Mouse (Mus musculus): ENCODE measurements around the gene Mycbp2. TPM values are rescaled to one million over a fixed set of nuclear protein-coding genes. Genes with fewer than 3 reads are reported as not detected.

The Mycbp2 gene
- polyA plus RNA-seq, 1 experiment from 2014 or later = 57.0 TPM

DNA sequence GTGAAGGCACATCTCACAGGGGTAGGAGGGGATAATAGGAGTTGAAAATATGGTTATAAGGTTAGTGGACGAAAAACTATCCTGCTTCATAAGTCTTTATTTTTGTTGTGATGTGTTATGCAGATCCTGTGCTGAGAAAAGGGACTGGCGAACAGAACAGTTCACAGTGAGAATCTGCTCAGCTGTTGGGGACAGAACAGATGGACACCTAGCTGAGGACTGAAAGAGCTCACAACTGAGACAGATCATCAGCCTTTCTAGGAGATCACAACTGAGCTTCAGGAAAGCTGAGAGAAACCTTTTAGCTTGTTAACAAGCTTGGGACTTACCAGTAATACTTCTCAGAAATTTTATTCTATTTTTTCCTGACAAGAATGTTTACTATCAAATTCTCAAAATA lies 92.3 kb downstream of the Mycbp2 start:
- H3K36me3 ChIP-seq = peaks cover 17% of the 10 kb centered on the region
- 87% methylated on average over 2 of the region's 2 CpGs for WGBS
- ATAC-seq (ENCODE audit: low FRiP score, low read depth) = no peak
- H3K4me2 ChIP-seq = no peak overlapping the region
- H3K9ac ChIP-seq = no peak overlapping the region
- H3K9me3 ChIP-seq = no peaks in the 10 kb centered on the region
- H3K4me1 ChIP-seq (replicated peaks) = no peaks in the 10 kb centered on the region
- H3K4me3 ChIP-seq = no peak overlapping the region
- H3K27me3 ChIP-seq = no peaks in the 10 kb centered on the region
- no peak overlapping the region for H3K27ac ChIP-seq (replicated peaks)

DNA sequence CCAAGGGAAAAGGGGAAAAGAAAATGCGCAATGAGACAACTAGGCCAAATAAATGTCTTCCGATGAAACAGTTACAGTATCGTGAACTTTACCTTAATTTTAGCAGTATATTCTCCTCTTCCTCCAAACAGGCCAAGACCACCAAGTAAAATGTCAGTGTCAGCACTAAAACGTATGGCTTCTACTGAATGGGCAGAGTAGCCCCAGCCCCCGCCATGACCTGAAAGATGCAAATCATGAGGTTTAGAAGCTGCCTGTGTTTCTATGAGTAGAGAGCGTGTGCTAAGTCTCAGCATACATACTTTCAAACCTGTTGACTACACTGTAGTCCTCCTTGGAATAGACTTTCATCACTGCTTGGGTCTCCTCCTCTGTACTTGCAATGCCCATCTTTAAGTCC lies 104.6 kb downstream of the Mycbp2 start:
- Histone ChIP-seq H3K27ac (replicated peaks) (no peak overlapping the region), H3K9ac (no peak overlapping the region), H3K4me2 (no peak overlapping the region), H3K4me3 (no peak overlapping the region), H3K9me3 (no peaks in the 10 kb centered on the region), H3K36me3 (peaks cover 24% of the 10 kb centered on the region), H3K4me1 (replicated peaks) (no peaks in the 10 kb centered on the region), H3K27me3 (no peaks in the 10 kb centered on the region)
- no peak for ATAC-seq (ENCODE audit: low FRiP score, low read depth)
- WGBS = 97% methylated on average over 6 of the region's 6 CpGs

DNA sequence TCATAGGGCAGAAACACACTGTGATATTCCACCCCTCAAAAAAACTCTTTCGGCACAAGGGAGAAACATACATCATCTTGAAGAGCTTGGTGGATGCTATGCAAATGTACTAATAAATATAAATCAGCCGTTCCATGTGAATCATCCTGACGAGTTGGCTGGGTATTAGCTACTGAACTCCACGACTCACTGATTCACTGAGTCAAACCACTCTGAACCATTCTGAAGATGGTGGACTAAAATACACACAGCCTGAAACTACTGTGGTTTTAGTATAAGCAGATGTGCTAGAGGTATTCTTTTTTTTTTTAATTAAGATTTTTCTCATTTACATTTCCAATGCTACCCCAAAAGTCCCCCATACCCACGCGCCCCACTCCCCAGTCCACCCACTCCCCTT lies 111.8 kb downstream of the Mycbp2 start:
- 88% methylated on average over 6 of the region's 6 CpGs for WGBS
- Histone ChIP-seq H3K4me1 (replicated peaks) (no peaks in the 10 kb centered on the region), H3K27ac (replicated peaks) (no peak overlapping the region), H3K4me2 (no peak overlapping the region), H3K36me3 (peaks cover 13% of the 10 kb centered on the region), H3K4me3 (no peak overlapping the region), H3K9me3 (no peaks in the 10 kb centered on the region), H3K27me3 (no peaks in the 10 kb centered on the region), H3K9ac (no peak overlapping the region)
- ATAC-seq (ENCODE audit: low FRiP score, low read depth) = no peak

DNA sequence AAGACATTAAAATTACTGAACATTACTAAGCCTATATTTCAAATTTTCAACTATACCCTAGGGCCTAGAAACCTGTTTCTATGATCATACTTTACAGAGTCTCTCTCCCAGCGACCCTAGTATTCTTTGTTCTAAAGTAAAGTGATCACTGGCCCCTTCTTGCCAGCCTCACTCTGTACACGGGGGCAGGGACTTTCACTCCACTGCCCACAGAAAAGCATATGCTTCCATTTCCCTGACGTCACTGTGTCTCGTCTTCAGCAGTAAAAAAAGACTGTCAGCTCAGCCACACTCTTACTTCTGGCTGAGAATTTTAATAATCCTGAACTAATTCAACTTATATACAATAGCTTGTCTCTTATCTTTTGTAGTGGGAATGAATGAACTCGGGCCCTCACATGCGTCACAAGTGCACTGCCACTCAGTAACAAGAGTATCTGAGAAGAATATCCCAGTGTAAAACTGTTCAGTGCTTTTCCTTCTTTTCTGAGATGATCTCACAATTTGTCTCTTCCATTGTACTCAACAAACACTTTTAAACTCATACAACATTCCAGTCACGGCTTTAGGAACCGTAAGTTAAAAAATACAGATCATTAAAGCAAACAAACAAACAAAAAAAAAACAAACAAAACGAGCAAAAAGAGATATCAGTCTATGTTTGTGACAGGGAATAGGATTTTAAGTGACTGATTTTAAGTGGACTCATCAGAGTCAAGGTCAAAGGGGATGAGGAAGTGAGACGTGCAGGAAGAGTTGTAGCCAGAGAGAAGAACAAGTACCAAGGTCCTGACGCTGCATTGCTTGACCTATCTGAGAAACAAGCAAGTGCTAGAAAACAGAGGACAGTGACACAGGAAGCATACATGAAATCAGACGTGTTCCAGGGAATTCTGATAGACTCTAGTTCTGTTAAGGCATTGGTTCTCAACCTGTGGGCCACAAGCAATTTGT lies 112.7 kb downstream of the Mycbp2 start:
- Histone ChIP-seq H3K4me1 (replicated peaks) (no peaks in the 10 kb centered on the region), H3K27ac (replicated peaks) (no peak overlapping the region), H3K4me3 (no peak overlapping the region), H3K9me3 (no peaks in the 10 kb centered on the region), H3K9ac (no peak overlapping the region), H3K27me3 (no peaks in the 10 kb centered on the region), H3K4me2 (no peak overlapping the region), H3K36me3 (peaks cover 16% of the 10 kb centered on the region)
- 52% methylated on average over 12 of the region's 12 CpGs for WGBS
- ATAC-seq (ENCODE audit: low FRiP score, low read depth) = no peak

DNA sequence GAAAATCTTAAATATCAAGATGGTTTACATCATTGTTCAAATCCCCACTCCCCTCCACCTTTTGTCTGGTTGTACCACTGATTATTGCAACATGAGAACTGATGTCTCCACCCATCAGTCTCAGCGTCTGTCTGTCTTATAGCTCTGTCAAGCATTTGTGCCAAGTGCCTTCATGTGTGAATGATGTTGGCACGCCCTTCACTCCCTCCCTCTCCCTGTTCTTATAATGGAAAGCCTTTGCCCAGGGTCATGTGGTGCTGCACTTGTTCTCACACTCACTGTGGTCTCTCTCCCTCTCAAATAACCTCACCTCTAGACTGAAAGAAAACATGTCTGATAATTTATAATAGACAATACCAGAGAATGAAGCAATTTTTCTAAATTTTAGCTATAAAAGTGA lies 124.3 kb downstream of the Mycbp2 start:
- Histone ChIP-seq H3K4me3 (no peak overlapping the region), H3K9ac (no peak overlapping the region), H3K27ac (replicated peaks) (no peak overlapping the region), H3K4me1 (replicated peaks) (no peaks in the 10 kb centered on the region), H3K4me2 (no peak overlapping the region), H3K36me3 (peaks cover 52% of the 10 kb centered on the region), H3K27me3 (no peaks in the 10 kb centered on the region), H3K9me3 (no peaks in the 10 kb centered on the region)
- 63% methylated on average over 2 of the region's 2 CpGs for WGBS
- ATAC-seq (ENCODE audit: low FRiP score, low read depth) = peak; percentile 42; the same call in 1 of the 2 replicates

DNA sequence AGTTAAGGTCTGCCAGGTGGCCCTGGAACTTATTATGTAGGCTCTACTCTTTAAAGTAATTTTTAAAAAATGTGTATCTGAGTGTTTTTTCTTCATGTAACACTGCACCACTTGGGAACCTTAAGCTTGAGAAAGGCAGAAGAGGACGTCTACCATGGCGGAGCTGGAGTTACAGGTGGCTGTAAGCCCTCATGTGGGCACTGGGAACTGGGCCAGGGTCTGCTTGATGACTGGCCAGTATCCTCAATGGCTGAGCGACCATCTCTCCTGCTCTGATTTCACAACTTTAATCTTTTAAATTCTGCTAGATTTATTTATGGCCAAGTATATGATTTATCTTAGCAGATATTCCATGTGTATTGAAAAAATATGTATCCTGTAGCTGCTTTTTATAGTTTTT lies 124.9 kb downstream of the Mycbp2 start:
- no peak overlapping the region for H3K9ac ChIP-seq
- no peak overlapping the region for H3K27ac ChIP-seq (replicated peaks)
- 73% methylated on average over 3 of the region's 3 CpGs for WGBS
- H3K27me3 ChIP-seq = no peaks in the 10 kb centered on the region
- peaks cover 56% of the 10 kb centered on the region for H3K36me3 ChIP-seq
- H3K4me3 ChIP-seq = no peak overlapping the region
- ATAC-seq (ENCODE audit: low FRiP score, low read depth) = no peak
- no peaks in the 10 kb centered on the region for H3K4me1 ChIP-seq (replicated peaks)
- H3K9me3 ChIP-seq = no peaks in the 10 kb centered on the region
- no peak overlapping the region for H3K4me2 ChIP-seq

- no peak overlapping the region for H3K9ac ChIP-seq
- ATAC-seq (ENCODE audit: low FRiP score, low read depth) = no peak
- H3K27me3 ChIP-seq = no peaks in the 10 kb centered on the region
- no peak overlapping the region for H3K4me3 ChIP-seq
- H3K4me1 ChIP-seq (replicated peaks) = no peaks in the 10 kb centered on the region
- H3K36me3 ChIP-seq = peaks cover 52% of the 10 kb centered on the region
- H3K27ac ChIP-seq (replicated peaks) = no peak overlapping the region
- H3K4me2 ChIP-seq = no peak overlapping the region
- 78% methylated on average over 3 of the region's 3 CpGs for WGBS
- no peaks in the 10 kb centered on the region for H3K9me3 ChIP-seq
These were observed 130.3 kb downstream of the Mycbp2 start for GRCm38 (mm10) chr14:103216331-103216730.

DNA sequence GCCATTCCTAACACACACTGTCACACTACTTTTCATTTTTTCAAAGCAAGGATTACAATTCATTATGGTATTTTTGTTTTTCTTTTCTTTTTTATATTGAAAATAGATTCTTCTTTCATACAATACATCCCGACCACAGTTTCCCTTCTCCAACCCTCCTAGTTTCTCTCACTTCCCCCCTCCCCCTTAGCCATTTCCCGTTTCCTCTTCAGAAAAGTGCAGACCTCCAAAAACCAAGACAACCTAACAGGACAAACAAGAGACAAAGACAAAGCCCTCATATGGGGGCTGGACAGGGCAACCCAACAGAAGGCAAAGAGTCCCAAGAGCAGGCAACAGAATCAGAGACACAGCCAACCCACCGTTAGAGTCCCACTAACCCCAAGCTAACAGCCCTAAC lies 160.0 kb downstream of the Mycbp2 start:
- H3K36me3 ChIP-seq = peaks cover 60% of the 10 kb centered on the region

DNA sequence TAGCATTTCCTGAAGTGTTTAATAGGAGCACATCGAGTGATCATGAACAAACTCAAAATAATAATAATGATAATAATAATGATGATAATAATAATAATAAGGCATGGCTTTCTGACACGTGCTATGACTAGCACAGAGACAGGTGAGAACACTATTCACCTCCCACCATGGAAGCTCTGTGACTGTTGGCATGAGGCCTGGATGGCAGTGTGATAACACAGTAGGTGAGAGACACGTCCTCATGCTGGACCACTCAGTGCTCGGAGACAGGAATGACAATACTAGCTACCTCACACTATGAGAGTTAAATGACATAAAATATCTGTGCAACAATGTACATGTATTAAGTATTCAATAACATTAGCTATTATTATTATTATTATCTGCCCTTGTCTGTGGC lies 160.5 kb downstream of the Mycbp2 start:
- Histone ChIP-seq H3K9ac (no peak overlapping the region), H3K27ac (replicated peaks) (no peak overlapping the region), H3K36me3 (peaks cover 58% of the 10 kb centered on the region), H3K27me3 (no peaks in the 10 kb centered on the region), H3K4me1 (replicated peaks) (no peaks in the 10 kb centered on the region), H3K9me3 (no peaks in the 10 kb centered on the region), H3K4me3 (no peak overlapping the region), H3K4me2 (no peak overlapping the region)
- no peak for ATAC-seq (ENCODE audit: low FRiP score, low read depth)
- WGBS = 90% methylated on average over 4 of the region's 4 CpGs

More for the DNA sequence above, 160.0 kb downstream of the Mycbp2 start:
- ATAC-seq (ENCODE audit: low FRiP score, low read depth) = no peak
- Histone ChIP-seq H3K4me3 (no peak overlapping the region), H3K4me2 (no peak overlapping the region), H3K4me1 (replicated peaks) (no peaks in the 10 kb centered on the region), H3K27me3 (no peaks in the 10 kb centered on the region), H3K27ac (replicated peaks) (no peak overlapping the region), H3K9ac (no peak overlapping the region), H3K9me3 (no peaks in the 10 kb centered on the region)
- 88% methylated on average over 3 of the region's 3 CpGs for WGBS

DNA sequence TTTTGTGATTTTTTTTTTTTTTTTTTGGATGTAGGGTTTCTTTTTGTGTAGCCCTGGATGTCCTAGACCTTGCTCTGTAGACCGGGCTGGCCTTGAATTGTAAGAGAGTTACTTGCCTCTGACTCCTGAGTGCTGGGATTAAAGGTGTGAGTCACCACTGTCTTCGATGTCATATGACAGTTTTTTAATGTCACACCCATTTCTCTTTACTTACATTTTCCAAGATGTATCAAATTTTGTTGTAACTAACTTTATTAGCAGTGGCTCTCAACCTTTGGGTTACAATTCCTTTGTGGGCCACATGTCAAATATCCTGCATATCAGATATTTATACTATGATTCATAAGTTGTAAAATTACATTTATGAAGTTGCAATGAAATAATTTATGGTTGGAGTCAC lies 166.5 kb downstream of the Mycbp2 start:
- no peak overlapping the region for H3K4me2 ChIP-seq
- no peak overlapping the region for H3K9ac ChIP-seq
- WGBS = 94% methylated on average over 2 of the region's 2 CpGs
- no peaks in the 10 kb centered on the region for H3K27me3 ChIP-seq
- ATAC-seq (ENCODE audit: low FRiP score, low read depth) = no peak
- no peaks in the 10 kb centered on the region for H3K9me3 ChIP-seq
- H3K27ac ChIP-seq (replicated peaks) = no peak overlapping the region
- peaks cover 20% of the 10 kb centered on the region for H3K36me3 ChIP-seq
- no peaks in the 10 kb centered on the region for H3K4me1 ChIP-seq (replicated peaks)
- no peak overlapping the region for H3K4me3 ChIP-seq

DNA sequence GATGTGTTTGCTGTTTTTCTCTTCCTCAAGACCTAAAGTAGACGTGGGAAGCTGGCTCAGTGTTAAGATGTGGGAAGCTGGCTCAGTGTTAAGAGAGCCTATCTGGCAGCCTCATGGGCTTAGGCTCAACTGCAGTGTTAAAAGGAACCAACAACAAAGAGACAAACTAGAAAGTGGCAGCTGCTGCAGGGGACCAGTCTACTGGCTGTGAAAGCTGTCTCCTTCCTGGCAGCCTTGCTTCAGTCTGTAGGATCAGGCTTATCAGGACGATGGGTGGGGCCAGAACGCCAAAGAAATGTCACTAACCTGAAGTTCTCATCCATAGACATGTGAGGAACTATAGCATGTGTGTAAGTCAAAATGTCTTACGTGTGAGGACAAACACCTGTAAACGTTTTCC lies 183.7 kb downstream of the Mycbp2 start:
- Histone ChIP-seq H3K36me3 (0 out of 2 replicates have a peak, but pooled peaks cover 9% of the 10 kb centered on the region), H3K27me3 (no peaks in the 10 kb centered on the region), H3K9ac (no peak overlapping the region), H3K4me3 (no peak overlapping the region), H3K4me2 (no peak overlapping the region), H3K9me3 (no peaks in the 10 kb centered on the region), H3K4me1 (replicated peaks) (no peaks in the 10 kb centered on the region), H3K27ac (replicated peaks) (no peak overlapping the region)
- 84% methylated on average over 5 of the region's 5 CpGs for WGBS
- ATAC-seq (ENCODE audit: low FRiP score, low read depth) = no peak

DNA sequence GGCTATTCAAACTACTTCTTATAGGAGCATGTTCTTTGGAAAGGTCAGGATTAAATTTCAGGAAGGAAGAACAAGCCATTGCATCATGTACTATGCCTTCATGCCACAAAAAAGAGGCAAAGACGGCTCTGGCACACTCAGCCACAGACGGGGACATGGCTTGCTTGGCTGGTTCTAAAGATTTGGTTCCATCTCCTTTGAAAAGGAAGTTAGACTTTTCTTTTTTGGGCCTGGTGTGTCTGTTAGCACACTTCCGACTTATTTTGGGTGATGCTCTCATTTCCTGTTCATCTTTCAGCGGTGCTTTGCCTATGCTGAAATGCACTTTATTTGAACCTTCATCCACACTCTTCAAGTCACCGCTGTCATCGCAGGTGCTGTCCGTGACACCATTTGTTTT lies 190.9 kb downstream of the Mycbp2 start:
- Histone ChIP-seq H3K4me1 (replicated peaks) (no peaks in the 10 kb centered on the region), H3K27me3 (no peaks in the 10 kb centered on the region), H3K4me2 (no peak overlapping the region), H3K36me3 (peaks cover 48% of the 10 kb centered on the region), H3K9me3 (no peaks in the 10 kb centered on the region), H3K27ac (replicated peaks) (no peak overlapping the region), H3K4me3 (no peak overlapping the region), H3K9ac (no peak overlapping the region)
- WGBS = 93% methylated on average over 7 of the region's 7 CpGs
- ATAC-seq (ENCODE audit: low FRiP score, low read depth) = no peak

- WGBS = 97% methylated on average over 5 of the region's 5 CpGs
- no peaks in the 10 kb centered on the region for H3K27me3 ChIP-seq
- H3K36me3 ChIP-seq = peaks cover 65% of the 10 kb centered on the region
- no peak overlapping the region for H3K27ac ChIP-seq (replicated peaks)
- ATAC-seq (ENCODE audit: low FRiP score, low read depth) = no peak
- H3K4me2 ChIP-seq = no peak overlapping the region
- H3K4me1 ChIP-seq (replicated peaks) = no peaks in the 10 kb centered on the region
- no peak overlapping the region for H3K4me3 ChIP-seq
- H3K9me3 ChIP-seq = no peaks in the 10 kb centered on the region
- no peak overlapping the region for H3K9ac ChIP-seq
These were observed 196.5 kb downstream of the Mycbp2 start for GRCm38 (mm10) chr14:103150139-103150538.

Data from hindbrain, embryonic 15.5 days (tissue).